Mouse (Mus musculus): ENCODE measurements around the gene P3h3. TPM values are rescaled to one million over a fixed set of nuclear protein-coding genes. Genes with fewer than 3 reads are reported as not detected.

Gene P3h3
- polyA plus RNA-seq, 1 experiment from 2014 or later: 17.9 TPM

DNA sequence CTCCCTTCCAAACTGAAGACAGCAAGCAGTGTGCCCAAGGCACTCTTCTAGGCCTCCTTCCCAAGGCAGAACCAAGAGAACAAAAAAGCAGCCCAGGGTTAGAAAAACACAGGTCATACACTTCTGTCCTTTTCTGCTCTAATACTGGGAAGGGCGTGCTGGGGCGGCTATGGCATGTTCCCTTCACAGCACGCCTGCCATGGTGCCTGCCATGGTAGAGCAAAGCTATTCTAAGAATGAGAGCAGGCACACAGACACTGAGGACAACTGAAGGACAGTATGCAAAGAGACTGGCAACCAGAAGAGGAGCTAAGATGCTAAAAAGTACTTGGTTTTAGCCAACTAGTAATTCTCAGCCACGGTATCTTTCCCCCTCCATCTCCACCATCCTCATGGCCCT lies 35.5 kb downstream of the P3h3 start:
- no peak overlapping the region for H3K4me3 ChIP-seq (replicated peaks)
- H3K4me2 ChIP-seq (replicated peaks): no peak overlapping the region
- H3K4me1 ChIP-seq (replicated peaks): no peaks in the 10 kb centered on the region
- no peak overlapping the region for H3K27ac ChIP-seq
- no peaks in the 10 kb centered on the region for H3K9me3 ChIP-seq
- H3K9ac ChIP-seq: no peak overlapping the region
- peaks cover 76% of the 10 kb centered on the region for H3K36me3 ChIP-seq
- WGBS: 93% methylated on average over 4 of the region's 4 CpGs
- H3K27me3 ChIP-seq (replicated peaks): no peaks in the 10 kb centered on the region
- no peak for ATAC-seq

DNA sequence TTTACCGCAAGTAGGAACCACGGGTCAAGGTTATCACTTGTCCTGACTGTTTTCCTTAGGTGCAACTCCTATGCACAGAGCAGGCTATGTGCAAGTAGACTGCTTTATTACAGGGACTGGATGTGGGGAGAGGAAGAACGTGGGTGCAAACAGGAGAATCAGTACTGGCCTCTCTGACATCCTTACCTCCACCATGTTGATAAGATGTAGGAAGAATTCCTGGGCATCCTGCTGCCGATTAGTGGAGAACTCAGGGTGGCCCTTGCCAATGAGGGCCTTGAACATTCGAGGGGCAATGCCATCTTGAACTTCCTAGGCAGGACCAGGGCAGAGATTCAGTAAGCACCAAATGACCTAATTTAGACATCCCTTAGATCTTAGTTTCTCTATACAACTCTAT lies 36.7 kb downstream of the P3h3 start:
- H3K4me3 ChIP-seq (replicated peaks): no peak overlapping the region
- H3K27ac ChIP-seq: no peak overlapping the region
- H3K36me3 ChIP-seq: peaks cover 77% of the 10 kb centered on the region
- no peaks in the 10 kb centered on the region for H3K4me1 ChIP-seq (replicated peaks)
- no peak for ATAC-seq
- H3K27me3 ChIP-seq (replicated peaks): no peaks in the 10 kb centered on the region
- H3K9ac ChIP-seq: no peak overlapping the region
- no peak overlapping the region for H3K4me2 ChIP-seq (replicated peaks)
- no peaks in the 10 kb centered on the region for H3K9me3 ChIP-seq
- 94% methylated on average over 5 of the region's 5 CpGs for WGBS

DNA sequence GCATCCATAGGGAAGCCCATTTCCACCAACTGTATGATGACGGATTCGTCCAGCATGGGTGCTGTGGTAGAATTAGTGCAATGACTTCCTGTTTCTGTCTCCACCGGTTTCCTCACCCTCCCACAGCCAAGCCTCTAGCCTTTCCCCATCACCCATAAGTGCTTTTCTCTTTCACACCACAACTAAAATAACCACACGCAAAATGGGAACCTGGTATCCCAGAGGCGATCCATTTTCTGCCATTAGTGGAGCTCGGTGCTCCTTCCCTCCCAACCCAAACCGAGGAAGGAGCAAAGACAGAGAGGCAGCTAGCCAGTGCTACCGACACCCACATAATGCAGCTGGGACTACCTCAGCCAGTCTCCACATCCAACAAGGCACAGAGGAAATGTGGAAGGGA lies 39.6 kb downstream of the P3h3 start:
- H3K4me3 ChIP-seq (replicated peaks): no peak overlapping the region
- H3K4me1 ChIP-seq (replicated peaks): peaks cover 13% of the 10 kb centered on the region
- peaks cover 57% of the 10 kb centered on the region for H3K36me3 ChIP-seq
- H3K9ac ChIP-seq: no peak overlapping the region
- H3K9me3 ChIP-seq: no peaks in the 10 kb centered on the region
- no peak overlapping the region for H3K4me2 ChIP-seq (replicated peaks)
- H3K27ac ChIP-seq: no peak overlapping the region
- WGBS: 88% methylated on average over 8 of the region's 8 CpGs
- H3K27me3 ChIP-seq (replicated peaks): no peaks in the 10 kb centered on the region
- no peak for ATAC-seq

DNA sequence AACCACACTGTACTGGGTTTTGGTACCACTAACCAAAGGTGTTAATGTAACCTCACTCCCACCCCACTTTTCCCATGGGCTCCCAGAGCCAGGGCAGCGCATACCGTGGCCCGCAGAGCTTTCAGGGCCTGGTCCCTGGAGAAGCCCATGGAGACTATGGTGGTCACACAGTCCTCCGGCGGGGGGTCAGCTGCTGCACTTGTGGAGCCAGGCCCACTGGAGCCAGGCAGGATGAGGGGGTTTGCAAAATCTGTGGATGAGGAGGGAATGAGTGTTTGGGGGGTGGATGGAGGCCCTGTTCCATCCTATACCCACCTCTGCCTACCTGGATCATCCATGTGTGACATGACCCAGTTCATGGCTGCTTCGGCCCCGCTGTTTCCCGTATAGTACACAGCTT lies 40.0 kb downstream of the P3h3 start:
- Histone ChIP-seq H3K27ac (no peak overlapping the region), H3K4me2 (replicated peaks) (no peak overlapping the region), H3K9ac (no peak overlapping the region), H3K4me3 (replicated peaks) (no peak overlapping the region), H3K9me3 (no peaks in the 10 kb centered on the region), H3K36me3 (peaks cover 53% of the 10 kb centered on the region), H3K27me3 (replicated peaks) (no peaks in the 10 kb centered on the region), H3K4me1 (replicated peaks) (peaks cover 15% of the 10 kb centered on the region)
- ATAC-seq: no peak
- 97% methylated on average over 8 of the region's 8 CpGs for WGBS

DNA sequence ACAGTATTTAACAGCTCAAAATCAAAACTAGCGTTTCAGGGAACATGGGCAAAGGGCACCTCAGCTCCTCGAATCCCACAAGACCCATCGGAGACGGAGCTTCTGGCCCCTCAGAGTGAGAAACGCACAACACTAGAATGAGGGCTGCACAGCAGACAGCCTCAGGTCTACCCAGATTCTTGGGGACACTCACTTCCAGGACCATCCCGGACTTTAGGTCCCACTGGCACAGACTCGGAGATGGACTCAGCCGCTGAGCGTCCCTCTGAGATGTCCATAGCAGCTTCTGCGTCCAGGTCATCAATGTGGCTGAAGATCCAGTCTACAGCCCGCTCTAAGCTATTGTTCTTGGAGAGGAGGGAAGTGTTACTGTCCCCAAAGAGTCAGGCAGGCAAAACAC lies 40.4 kb downstream of the P3h3 start:
- Histone ChIP-seq H3K27ac (no peak overlapping the region), H3K36me3 (peaks cover 50% of the 10 kb centered on the region)
- 92% methylated on average over 11 of the region's 11 CpGs for WGBS

DNA sequence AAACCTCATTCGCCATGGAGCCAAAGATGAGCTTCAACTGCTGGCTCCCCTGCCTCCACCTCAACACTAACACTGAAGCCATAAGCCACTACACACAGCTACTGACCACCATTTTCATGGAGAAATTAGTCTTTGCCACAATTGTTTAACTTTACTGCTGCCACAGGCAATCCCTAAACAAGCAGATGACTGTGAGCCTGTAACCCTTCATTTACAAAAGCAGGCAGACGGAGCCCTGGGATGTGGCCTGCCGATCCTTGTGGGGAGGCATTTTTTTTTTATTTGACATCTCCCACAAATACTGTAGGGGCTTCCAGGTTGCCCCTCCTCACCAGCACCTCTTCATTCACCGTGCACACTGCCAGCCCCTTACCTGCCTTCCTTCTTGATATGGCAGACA lies 40.9 kb downstream of the P3h3 start:
- H3K27ac ChIP-seq: no peak overlapping the region
- H3K36me3 ChIP-seq: peaks cover 50% of the 10 kb centered on the region
- WGBS: 79% methylated on average over 4 of the region's 4 CpGs
- ATAC-seq: no peak
- no peak overlapping the region for H3K4me2 ChIP-seq (replicated peaks)
- no peak overlapping the region for H3K4me3 ChIP-seq (replicated peaks)
- H3K9me3 ChIP-seq: no peaks in the 10 kb centered on the region
- peaks cover 25% of the 10 kb centered on the region for H3K4me1 ChIP-seq (replicated peaks)
- no peaks in the 10 kb centered on the region for H3K27me3 ChIP-seq (replicated peaks)
- H3K9ac ChIP-seq: no peak overlapping the region

More for the DNA sequence above, 40.4 kb downstream of the P3h3 start:
- H3K27me3 ChIP-seq (replicated peaks): no peaks in the 10 kb centered on the region
- ATAC-seq: no peak
- no peaks in the 10 kb centered on the region for H3K9me3 ChIP-seq
- no peak overlapping the region for H3K4me2 ChIP-seq (replicated peaks)
- no peak overlapping the region for H3K4me3 ChIP-seq (replicated peaks)
- H3K9ac ChIP-seq: no peak overlapping the region
- peaks cover 20% of the 10 kb centered on the region for H3K4me1 ChIP-seq (replicated peaks)

DNA sequence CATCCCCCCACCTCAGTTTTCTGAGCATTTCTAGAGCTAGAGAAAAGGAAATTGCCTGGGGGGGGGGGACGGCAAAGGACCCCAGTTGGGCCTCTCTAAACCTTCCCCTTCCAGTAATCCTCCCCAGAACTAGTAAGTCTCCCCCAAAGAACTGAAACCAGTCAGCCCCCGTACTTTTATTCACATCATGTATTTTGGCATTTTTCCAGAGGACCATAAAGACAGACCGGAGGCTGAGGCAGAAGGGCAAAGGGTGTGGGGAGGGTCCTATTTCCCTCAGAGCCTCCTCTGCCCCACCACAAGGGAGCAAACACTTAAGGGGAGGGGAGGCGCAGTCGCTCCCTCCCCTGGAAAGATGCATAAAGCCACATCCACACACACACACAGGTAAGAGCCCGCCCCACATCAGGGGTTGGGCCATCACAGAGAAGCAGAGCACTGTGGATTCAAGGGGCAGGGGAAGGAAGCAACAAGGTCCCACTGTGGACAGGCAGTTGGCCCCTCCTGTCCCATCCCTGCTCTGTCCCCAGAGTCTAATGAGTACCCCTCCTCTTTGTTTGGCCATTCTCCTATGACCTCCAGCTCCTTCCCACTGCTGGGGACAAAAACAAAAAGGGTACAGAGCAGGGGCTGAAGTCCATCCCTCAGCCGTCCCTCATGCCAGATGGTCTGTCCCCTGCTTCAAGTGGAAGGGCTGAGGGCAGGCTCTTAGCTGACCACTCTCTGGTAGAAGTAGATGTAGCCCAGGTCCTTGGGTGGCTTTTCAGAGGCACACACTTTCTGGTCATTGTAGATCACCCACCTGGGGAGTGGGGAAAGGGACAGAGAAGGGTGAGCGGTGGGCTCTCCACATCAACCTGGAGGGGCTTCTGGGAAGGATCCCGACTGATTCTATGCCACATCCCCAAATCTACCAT lies 42.4 kb downstream of the P3h3 start:
- Histone ChIP-seq H3K4me1 (replicated peaks) (peaks cover 29% of the 10 kb centered on the region), H3K9ac (no peak overlapping the region), H3K27me3 (replicated peaks) (no peaks in the 10 kb centered on the region), H3K4me2 (replicated peaks) (peak overlapping the region; percentile 79), H3K27ac (no peak overlapping the region), H3K4me3 (replicated peaks) (no peak overlapping the region), H3K9me3 (no peaks in the 10 kb centered on the region), H3K36me3 (peaks cover 45% of the 10 kb centered on the region)
- ATAC-seq: peak; percentile 2; the same call in 1 of the 2 replicates
- 56% methylated on average over 9 of the region's 9 CpGs for WGBS

DNA sequence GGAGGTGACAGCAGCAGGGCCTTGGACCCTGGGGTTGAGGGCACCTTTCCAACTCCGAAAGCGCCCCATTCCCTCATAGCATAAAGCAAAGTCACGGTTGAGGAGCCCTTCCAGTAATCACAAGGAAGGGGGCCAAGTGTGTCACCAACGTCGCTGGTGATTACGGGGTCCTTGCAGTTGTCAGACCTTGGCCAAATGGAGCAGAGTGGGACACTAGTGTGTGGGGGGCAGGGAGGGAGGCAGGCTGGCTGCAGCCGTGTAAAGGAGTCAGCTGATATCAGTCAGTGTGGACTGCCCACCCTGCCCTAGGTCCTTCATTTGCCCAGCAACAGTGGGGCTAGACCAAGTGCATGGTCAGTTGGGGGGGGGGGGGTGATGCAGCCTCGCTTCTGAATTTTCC lies 43.1 kb downstream of the P3h3 start:
- peaks cover 42% of the 10 kb centered on the region for H3K36me3 ChIP-seq
- 39% methylated on average over 8 of the region's 8 CpGs for WGBS
- ATAC-seq: peak; percentile 36

DNA sequence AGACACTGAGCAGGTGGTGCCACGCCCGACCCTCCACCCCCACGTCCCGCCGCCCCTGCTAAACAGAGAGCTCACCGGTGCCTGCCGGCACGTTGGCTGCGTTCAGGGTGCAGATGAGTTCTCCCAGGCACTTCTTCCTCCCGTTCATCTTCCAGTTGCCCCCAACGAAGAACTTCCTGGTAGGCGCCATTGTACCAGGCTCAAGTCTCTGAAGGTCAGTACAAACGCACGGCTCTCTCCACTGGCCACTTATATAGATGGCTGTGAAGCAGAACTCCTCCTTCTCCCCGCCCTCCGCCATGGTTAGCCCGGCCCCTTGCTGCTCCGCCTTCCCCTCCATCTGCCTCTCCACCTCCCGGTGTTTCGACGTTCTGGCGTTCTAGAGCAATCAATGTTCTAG lies 43.6 kb downstream of the P3h3 start, which contains the start of gene Tpi1:
Tpi1 (minus strand) TSS at position 364 of the 400 bp plus-strand sequence.
- Histone ChIP-seq H3K4me3 (replicated peaks) (peak within 1 kb of the TSS; percentile 71), H3K36me3 (peaks cover 37% of the 10 kb centered on the region), H3K9me3 (no peaks in the 10 kb centered on the region), H3K27me3 (replicated peaks) (no peaks in the 10 kb centered on the region), H3K4me1 (replicated peaks) (peaks cover 36% of the 10 kb centered on the region), H3K4me2 (replicated peaks) (peak within 1 kb of the TSS; percentile 79), H3K9ac (peak within 1 kb of the TSS; percentile 81), H3K27ac (peak within 1 kb of the TSS; percentile 94)
- WGBS: 0% methylated on average over 22 of the region's 22 CpGs
- ATAC-seq: peak; percentile 89

More for the DNA sequence above, 43.1 kb downstream of the P3h3 start:
- Histone ChIP-seq H3K9me3 (no peaks in the 10 kb centered on the region), H3K27ac (peak overlapping the region; percentile 36), H3K4me1 (replicated peaks) (peaks cover 36% of the 10 kb centered on the region), H3K4me3 (replicated peaks) (peak overlapping the region; percentile 71), H3K27me3 (replicated peaks) (no peaks in the 10 kb centered on the region), H3K4me2 (replicated peaks) (peak overlapping the region; percentile 79), H3K9ac (peak overlapping the region; percentile 31; the same call in 1 of the 2 replicates)

DNA sequence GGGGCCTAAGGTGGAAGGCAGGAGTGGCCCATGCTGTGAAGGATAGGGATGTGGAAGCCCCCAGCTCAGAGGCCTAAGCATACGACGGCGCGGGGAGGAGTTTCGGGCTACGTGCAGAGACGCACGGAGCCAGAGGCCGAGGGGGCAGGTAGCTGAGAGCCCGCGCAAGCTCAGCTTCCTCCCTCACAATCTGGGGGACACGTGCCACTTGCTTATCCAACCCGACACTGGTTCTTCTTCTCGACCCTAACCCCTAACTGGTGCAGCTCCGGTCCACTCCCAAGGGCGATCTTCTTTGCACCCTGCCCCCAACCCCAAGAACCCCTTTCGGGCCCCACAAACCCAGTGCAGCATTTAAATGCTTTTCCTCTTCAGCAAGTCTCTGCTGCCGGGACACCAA lies 44.1 kb downstream of the P3h3 start:
- H3K4me2 ChIP-seq (replicated peaks): peak overlapping the region; percentile 79
- no peaks in the 10 kb centered on the region for H3K27me3 ChIP-seq (replicated peaks)
- H3K4me1 ChIP-seq (replicated peaks): peaks cover 36% of the 10 kb centered on the region
- H3K9me3 ChIP-seq: no peaks in the 10 kb centered on the region
- ATAC-seq: peak; percentile 60
- H3K36me3 ChIP-seq: peaks cover 33% of the 10 kb centered on the region
- WGBS: 0% methylated on average over 18 of the region's 18 CpGs
- peak overlapping the region; percentile 81 for H3K9ac ChIP-seq
- H3K4me3 ChIP-seq (replicated peaks): peak overlapping the region; percentile 71
- peak overlapping the region; percentile 94 for H3K27ac ChIP-seq

DNA sequence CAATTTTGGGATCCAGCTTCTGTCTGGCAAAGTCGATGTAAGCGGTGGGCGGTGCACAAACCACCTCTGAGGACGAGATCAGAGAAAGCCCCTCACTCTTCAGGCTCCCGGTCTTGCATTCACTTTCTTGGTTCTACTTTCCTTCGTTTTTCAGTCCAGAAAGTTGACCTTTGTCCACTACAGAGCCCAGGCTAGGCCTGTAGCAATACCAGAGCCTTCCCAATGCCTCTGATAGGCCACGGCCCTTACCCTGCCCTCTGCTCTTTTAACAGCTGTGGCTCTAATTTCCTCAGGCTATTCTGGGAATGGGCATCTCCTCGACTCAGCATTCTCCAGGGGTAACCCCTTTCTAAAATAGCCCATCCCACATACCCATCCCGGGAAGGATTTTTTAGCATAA lies 44.7 kb downstream of the P3h3 start:
- no peak for ATAC-seq
- Histone ChIP-seq H3K4me2 (replicated peaks) (peak overlapping the region; percentile 79), H3K36me3 (peaks cover 26% of the 10 kb centered on the region), H3K27me3 (replicated peaks) (no peaks in the 10 kb centered on the region), H3K9ac (peak overlapping the region; percentile 81), H3K27ac (peak overlapping the region; percentile 94), H3K9me3 (no peaks in the 10 kb centered on the region), H3K4me3 (replicated peaks) (peak overlapping the region; percentile 71), H3K4me1 (replicated peaks) (peaks cover 36% of the 10 kb centered on the region)
- WGBS: 9% methylated on average over 9 of the region's 9 CpGs

DNA sequence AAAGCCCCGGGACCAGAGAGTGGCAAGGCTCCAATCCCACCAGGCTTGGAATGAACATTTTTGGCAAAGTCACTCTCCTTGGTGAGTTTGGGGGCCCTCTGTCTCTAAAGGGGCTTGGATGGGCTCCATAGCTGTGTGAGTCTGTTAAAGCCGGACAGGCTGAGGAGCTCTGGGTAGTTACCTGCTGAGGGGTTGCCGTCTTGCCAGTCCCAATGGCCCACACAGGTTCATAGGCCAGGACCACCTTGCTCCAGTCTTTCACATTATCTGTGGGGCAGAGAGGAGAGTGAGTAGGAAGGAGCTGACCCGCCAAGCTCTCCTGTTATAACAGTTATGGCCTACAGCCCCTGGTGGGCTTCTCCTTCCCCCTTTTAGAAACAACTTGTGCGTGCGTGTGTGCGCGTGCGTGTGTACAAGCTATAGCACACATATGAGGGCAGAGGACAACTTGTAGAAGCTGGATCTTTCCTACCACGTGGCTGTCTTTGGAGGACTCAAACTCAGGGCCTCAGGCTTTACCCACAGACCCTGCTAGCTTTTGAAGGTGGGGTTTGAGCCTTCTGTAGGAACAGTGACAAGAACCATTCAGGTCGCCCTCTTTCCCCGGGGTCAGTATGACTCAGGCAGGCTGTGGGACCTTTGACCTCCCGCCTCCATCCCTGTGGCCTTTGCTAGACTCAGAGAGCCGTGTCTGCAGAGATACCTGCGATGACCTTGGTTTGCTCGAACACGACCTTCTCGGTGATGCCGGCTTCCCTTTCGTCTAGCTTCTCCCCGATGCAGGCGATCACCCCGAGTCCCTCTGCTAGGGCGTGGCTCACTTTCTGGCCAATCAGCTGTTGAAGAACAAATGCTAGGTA lies 45.6 kb downstream of the P3h3 start:
- Histone ChIP-seq H3K4me2 (replicated peaks) (peak overlapping the region; percentile 79), H3K4me1 (replicated peaks) (peaks cover 36% of the 10 kb centered on the region), H3K4me3 (replicated peaks) (peak overlapping the region; percentile 71), H3K27me3 (replicated peaks) (no peaks in the 10 kb centered on the region), H3K9ac (peak overlapping the region; percentile 5; the same call in 1 of the 2 replicates), H3K36me3 (peaks cover 17% of the 10 kb centered on the region), H3K27ac (peak overlapping the region; percentile 94; the same call in 1 of the 2 replicates), H3K9me3 (no peaks in the 10 kb centered on the region)
- 69% methylated on average over 24 of the region's 24 CpGs for WGBS
- no peak for ATAC-seq
